Mouse (Mus musculus) lung, adult 10 weeks (tissue): ENCODE data around the gene Rtf2. TPM values are rescaled to one million over a fixed set of nuclear protein-coding genes. Genes with fewer than 3 reads are reported as not detected.

ENCODE experiments used
- polyA plus RNA-seq: library from polyadenylated mRNA; stranded (reverse); fragments of 350-450 nt; fragmentation: Illumina TruSeq; extraction: RNeasy Lipid Tissue Mini Kit (QIAGEN cat#74804); gene quantifications from one replicate; pipeline ENCODE4 v1.2.3, GENCODE M21; 2014; ENCODE audit warnings: low read depth, low replicate concordance; ENCODE audit not compliant: insufficient read depth

Gene Rtf2
- polyA plus RNA-seq = 54.3 TPM

DNA sequence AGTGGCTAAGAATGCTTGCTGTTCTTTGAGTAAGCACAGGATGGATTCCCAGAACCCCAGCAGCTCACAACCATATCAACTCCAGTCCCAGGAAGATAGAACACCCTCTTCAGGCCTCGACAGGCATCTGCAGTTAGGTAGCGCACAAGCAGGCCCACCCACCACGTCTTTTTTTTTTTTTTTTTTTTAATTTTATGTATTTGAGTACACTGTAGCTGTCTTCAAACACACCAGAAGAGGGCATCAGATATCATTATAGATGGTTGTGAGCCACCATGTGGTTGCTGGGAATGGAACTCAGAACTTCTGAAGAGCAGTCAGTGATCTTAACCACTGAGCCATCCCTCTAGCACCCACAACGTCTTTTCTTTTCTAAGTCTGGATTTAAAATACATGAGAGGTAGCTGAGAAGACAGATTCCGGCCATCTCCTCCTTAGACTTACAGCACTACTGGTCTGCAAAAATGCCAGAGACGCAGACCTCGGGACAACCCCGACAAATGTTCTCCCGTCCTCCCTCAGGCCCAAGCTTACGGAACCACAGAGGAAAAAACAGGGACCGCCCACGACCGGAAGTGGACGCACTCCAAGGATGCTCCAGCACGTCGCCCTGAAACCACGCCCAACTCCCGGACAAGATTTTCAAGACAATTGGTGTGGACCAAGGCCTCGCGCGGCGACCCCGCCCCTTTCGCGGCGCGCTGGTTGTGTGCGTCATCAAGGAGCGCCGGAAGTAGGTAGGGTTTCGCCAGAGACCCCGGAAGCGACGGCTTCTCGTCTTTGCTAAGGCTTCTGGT, at the start of gene Rtf2:
Gene Rtf2 (plus strand): TSS at position 714 of the 797 bp plus-strand sequence.

GRCm38 (mm10) chr2:172393391-172394051, 46.8 kb upstream of the Rtf2 start, which contains the start of gene Cass4:
Cass4 (plus strand) TSS chr2:172393794.

GRCm38 (mm10) chr2:172458496-172458895, 18.1 kb downstream of the Rtf2 start, which contains the start of gene Gcnt7:
Gcnt7 (minus strand) TSS chr2:172458596.

GRCm38 (mm10) chr2:172472318-172472717, 32.0 kb downstream of the Rtf2 start, which contains the start of gene Fam209:
Fam209 (plus strand) TSS chr2:172472520.

Other genes starting within 250 kb of the Rtf2 start
- gene Mc3r, start 192.1 kb upstream of the Rtf2 start, polyA plus RNA-seq = not detected
- 14.8 TPM for gene Fam210b, start 95.0 kb upstream of the Rtf2 start, polyA plus RNA-seq
- 0.81 TPM for gene Aurka, start 70.0 kb upstream of the Rtf2 start, polyA plus RNA-seq
- gene Cstf1, start 69.9 kb upstream of the Rtf2 start, polyA plus RNA-seq = 9.2 TPM
- 3.8 TPM for gene Cass4, start 46.8 kb upstream of the Rtf2 start, polyA plus RNA-seq
- gene Gcnt7, start 18.0 kb downstream of the Rtf2 start, polyA plus RNA-seq = not detected
- gene Fam209, start 32.0 kb downstream of the Rtf2 start, polyA plus RNA-seq = not detected
- not detected for gene Tfap2c, start 109.0 kb downstream of the Rtf2 start, polyA plus RNA-seq